Mouse (Mus musculus) lung, postnatal 14 days (tissue): ENCODE results near the gene Pitpnb.
A peak's percentile ranks its signal among the peaks of the same experiment; 100 is the strongest.

Experiments
- DNase-seq: peaks from one replicate; pipeline ENCODE4 v3.0.0; 2021

The Pitpnb gene

GRCm38 (mm10) chr5:111423616-111424015, 93.1 kb downstream of the Pitpnb start:
- no peak for DNase-seq

DNA sequence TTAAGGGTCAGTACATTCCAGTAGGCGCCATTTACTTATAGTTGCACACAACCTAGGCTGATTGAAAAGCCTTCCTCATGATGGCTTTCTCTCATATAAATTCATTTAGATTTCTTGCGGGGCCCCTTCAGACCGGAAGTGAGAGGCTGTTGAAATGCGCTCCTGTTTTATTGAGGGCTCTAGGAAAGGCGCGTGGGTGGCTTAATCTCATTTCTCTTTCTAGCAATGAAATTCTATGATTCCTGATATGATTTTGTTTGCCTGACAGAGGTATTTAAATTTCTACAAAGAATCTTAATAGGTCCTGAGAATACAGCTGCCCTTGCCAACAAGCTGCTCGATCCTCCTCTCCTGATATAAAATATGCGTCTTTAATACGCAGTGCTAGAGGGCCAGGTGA, 95.2 kb downstream of the Pitpnb start:
- no peak for DNase-seq

- DNase-seq = no peak
Observed at GRCm38 (mm10) chr5:111426249-111426648, 95.7 kb downstream of the Pitpnb start.

DNA sequence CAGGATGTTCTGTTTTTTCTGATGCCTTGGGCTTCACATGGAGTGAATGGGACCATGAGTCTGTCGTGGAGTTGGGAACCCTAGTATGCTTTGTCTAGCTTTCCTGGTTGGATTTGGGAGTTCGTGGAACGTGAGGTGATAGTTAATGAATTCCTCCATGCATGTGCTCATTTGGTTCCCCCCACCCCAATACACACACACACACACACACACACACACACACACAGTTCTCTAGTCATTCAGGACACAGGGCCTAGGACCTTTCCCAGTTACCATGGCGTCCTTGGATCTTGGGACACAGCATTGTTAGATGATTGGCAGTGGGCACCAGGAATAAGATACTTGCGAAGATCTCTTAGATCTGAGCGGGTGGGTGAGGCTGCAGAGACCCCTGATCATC, 98.3 kb downstream of the Pitpnb start:
- DNase-seq = no peak

- no peak for DNase-seq
Observed at GRCm38 (mm10) chr5:111429726-111430125, 99.2 kb downstream of the Pitpnb start.

DNA sequence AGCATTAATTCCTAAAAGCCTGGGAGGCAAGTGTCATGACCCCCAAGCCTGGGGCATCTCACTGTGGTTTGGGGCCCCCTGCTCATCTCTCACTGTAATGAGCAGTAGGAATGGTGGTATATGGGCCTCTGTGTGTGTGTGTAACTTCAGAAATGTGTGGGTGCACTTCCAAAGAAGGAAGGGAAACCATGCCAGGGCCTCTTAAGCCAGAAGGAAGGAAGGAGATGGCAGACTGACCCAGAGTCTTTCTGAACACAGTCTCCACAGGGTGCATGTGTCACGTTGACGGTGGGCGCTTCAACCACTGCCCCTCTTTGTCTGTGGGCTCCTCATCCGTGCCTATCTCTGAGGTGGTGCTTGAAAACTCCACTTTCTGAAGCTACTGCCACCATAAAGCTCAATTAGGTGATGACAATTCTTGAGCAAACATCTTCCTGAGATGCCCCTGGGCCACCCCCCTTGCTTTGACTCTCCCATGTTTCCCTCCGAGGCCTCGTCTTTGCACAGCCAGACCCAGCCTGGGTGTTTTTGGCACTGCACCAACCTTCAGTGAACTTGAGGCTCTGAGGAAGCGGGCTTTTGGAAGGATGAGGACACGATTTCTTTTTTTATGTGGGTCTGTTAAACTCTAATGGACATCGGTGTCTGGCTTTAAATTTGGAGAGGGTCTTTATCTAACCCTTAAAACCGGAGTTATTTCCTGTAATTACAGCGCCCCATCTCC, 100.6 kb downstream of the Pitpnb start:
- peak; percentile 41 for DNase-seq

- no peak for DNase-seq
Observed at GRCm38 (mm10) chr5:111432842-111433241, 102.3 kb downstream of the Pitpnb start.

- no peak for DNase-seq
Observed at GRCm38 (mm10) chr5:111434342-111434842, 103.8 kb downstream of the Pitpnb start.

DNA sequence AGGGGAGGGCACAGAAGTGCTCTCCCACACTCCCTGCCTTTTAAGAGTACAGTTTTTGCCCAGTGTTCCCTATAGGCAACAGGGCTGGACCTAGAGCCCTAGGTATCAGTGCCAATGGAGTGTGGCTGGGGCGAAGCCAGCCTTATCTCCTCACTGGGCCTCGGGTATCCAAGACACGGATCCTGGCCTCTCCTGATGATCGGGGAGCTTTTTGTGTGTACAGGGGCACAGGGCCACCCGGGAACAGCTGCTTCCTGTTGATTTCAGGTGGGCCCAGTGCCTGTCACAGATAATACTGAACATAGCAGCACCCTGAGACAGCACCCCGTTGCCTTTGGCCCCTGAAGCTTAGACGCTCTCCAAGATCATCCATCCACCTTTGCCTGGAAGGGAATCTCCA, 105.7 kb downstream of the Pitpnb start:
- no peak for DNase-seq

DNA sequence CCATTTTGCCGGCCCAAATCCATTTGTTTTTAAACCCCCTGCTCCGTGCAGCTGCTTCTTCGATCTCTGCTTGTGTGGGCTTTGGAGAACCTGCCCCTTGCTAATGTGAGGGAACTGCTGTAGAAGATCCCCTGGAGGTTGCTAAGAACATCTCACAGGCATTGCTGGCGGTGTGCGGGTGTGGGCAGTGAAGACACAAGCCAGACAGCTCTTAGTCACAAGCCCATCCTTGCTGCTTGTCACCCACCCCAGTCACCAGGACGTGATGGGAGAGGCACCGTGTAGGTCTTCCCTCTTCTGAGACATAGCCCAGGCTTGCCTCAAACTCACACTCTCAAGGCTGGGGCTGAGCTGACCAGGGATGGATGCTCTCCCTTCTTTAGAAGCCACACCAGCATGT, 106.6 kb downstream of the Pitpnb start:
- DNase-seq = no peak
